Mouse (Mus musculus): ENCODE measurements around the gene Frmpd4. TPM values are rescaled to one million over a fixed set of nuclear protein-coding genes. Genes with fewer than 3 reads are reported as not detected.
A peak's percentile ranks its signal among the peaks of the same experiment; 100 is the strongest.

The Frmpd4 gene
- polyA plus RNA-seq, 1 experiment from 2014 or later: 0.03 TPM

DNA sequence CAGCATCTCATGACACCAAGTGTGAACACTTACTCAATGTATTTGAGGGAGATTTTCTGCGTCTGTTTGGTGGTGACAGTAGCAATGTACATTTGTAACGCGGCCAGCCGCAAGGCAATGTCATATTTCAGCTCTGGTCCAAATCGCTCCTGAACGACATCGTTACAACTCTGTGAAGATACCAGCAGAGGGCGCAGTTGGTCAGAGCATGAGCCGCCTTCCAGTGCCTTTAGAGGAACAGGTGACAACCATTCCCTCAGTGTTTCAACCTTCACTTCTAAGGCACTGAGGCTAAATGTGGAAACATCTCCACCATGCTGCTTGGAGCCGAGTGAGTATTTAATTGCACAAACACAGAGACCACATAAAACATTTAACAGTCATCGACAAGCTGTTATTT, 1079.3 kb downstream of the Frmpd4 start:
- no peak overlapping the region for H3K4me3 ChIP-seq (ENCODE audit: low read depth, low read length)
- no peak overlapping the region for H3K9ac ChIP-seq
- H3K36me3 ChIP-seq (ENCODE audit: insufficient read depth): no peaks in the 10 kb centered on the region
- peak; percentile 75 for TF ChIP-seq CTCF (IDR thresholded peaks at IDR 0.05; ENCODE audit: low read depth)
- H3K4me1 ChIP-seq (ENCODE audit: insufficient read depth): no peaks in the 10 kb centered on the region
- no peak overlapping the region for H3K4me2 ChIP-seq
- WGBS: 22% methylated on average over 11 of the region's 11 CpGs
- no peak overlapping the region for H3K27ac ChIP-seq (ENCODE audit: low read depth)
- no peaks in the 10 kb centered on the region for H3K9me3 ChIP-seq (ENCODE audit: low read depth, low read length)
- ATAC-seq (ENCODE audit: insufficient read depth) (peak; percentile 44; the same call in 1 of the 2 replicates), DNase-seq (peak; percentile 82)
- no peaks in the 10 kb centered on the region for H3K27me3 ChIP-seq (ENCODE audit: insufficient read depth, low read length)

DNA sequence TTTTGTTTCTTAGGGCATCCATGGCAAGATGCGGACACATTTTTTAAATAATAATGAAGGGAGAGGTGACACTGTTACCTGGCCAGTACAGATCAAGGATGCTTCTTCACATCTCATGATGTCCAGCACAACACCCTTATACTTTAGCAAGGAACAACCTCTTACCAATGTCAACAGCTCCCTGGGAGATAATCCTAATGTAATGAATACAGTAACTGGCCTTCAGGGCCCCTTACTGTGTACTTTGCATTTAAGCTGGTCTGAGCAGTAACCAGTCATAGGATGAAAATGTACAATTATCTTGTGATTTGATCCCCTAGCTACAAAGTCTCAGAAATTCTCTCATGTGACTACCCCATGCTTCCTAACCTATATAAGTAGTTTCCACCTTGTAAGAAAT, 1084.8 kb downstream of the Frmpd4 start:
- H3K4me2 ChIP-seq: no peak overlapping the region
- ATAC-seq (ENCODE audit: insufficient read depth) (no peak), DNase-seq (no peak)
- no peak overlapping the region for H3K27ac ChIP-seq (ENCODE audit: low read depth)
- H3K9me3 ChIP-seq (ENCODE audit: low read depth, low read length): no peaks in the 10 kb centered on the region
- H3K4me1 ChIP-seq (ENCODE audit: insufficient read depth): no peaks in the 10 kb centered on the region
- no peak overlapping the region for H3K4me3 ChIP-seq (ENCODE audit: low read depth, low read length)
- no peak for TF ChIP-seq CTCF (IDR thresholded peaks at IDR 0.05; ENCODE audit: low read depth)
- no peaks in the 10 kb centered on the region for H3K27me3 ChIP-seq (ENCODE audit: insufficient read depth, low read length)
- no peaks in the 10 kb centered on the region for H3K36me3 ChIP-seq (ENCODE audit: insufficient read depth)
- no peak overlapping the region for H3K9ac ChIP-seq
- WGBS: 92% methylated on average over 1 of the region's 1 CpGs

DNA sequence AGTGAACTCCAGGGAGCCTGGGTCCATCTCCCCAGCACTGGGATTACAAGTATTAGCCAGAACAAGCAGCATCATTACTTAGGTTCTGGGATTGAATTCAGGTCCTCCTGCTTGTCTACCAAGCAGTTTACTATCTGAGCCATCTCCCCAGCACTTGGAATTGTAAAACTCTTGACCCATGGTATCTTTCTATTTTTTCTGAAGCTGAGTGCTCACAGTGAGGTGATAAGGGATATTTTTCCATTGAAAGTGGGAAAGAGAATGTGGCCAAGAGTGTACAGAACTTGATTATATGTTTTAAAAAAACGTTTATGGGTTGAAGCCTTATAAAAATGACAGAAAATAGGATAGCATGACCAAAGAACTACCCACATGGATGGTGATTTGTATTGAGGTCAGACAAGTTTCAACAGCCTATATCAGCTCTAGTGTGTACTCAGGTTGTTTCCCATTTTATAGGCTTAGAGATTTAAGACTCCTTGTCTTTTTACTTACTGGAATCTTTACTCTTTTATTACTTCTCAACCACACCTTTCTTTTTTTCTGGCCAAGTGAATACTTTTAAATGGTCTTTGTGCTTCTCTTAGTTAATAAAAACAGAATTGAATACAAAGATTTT, 1085.3 kb downstream of the Frmpd4 start:
- 30% methylated on average over 1 of the region's 1 CpGs for WGBS
- Histone ChIP-seq H3K9me3 (ENCODE audit: low read depth, low read length) (no peaks in the 10 kb centered on the region), H3K4me1 (ENCODE audit: insufficient read depth) (no peaks in the 10 kb centered on the region), H3K27me3 (ENCODE audit: insufficient read depth, low read length) (no peaks in the 10 kb centered on the region), H3K36me3 (ENCODE audit: insufficient read depth) (no peaks in the 10 kb centered on the region), H3K4me2 (no peak overlapping the region), H3K9ac (no peak overlapping the region), H3K4me3 (ENCODE audit: low read depth, low read length) (no peak overlapping the region), H3K27ac (ENCODE audit: low read depth) (no peak overlapping the region)
- ATAC-seq (ENCODE audit: insufficient read depth): no peak
- DNase-seq: no peak
- no peak for TF ChIP-seq CTCF (IDR thresholded peaks at IDR 0.05; ENCODE audit: low read depth)

DNA sequence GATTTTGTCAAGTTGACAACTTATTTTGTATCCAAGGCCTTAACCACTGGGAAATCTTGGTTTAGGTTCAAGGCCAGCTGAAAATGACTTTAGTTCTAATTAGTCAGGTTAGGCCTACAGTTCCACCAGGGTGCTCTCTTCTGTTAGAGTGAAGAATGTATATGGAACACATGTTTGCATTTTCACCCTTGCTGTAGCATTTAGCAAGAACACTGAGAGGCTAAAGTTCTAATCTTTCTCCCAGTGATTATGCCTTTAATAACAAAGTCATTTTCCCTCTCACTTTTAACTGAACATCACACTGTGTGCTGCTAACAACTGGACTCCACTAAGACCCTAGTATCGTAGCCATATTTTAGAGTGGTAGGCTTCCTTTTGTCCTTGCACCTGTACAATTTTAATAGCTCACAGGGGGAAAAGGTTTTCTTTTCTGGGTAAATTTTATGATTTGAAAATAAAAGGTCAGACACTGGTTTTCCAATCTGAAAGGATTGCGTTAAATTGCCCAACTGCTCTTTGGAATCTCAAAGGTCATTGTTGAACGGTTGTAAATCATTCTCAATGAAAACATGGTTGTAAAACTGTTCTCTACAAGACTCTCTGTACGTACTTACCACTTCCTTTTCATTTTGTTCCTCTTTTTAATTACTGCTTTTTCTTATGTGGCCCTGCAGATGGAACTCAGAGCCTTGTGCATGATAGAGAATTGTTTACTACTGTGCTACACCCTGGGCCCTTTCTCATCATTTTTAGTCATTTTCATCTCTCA, 1093.4 kb downstream of the Frmpd4 start:
- no peaks in the 10 kb centered on the region for H3K36me3 ChIP-seq (ENCODE audit: insufficient read depth)
- DNase-seq (no peak), ATAC-seq (ENCODE audit: insufficient read depth) (no peak)
- H3K4me2 ChIP-seq: no peak overlapping the region
- no peaks in the 10 kb centered on the region for H3K9me3 ChIP-seq (ENCODE audit: low read depth, low read length)
- TF ChIP-seq CTCF (IDR thresholded peaks at IDR 0.05; ENCODE audit: low read depth): no peak
- no peaks in the 10 kb centered on the region for H3K27me3 ChIP-seq (ENCODE audit: insufficient read depth, low read length)
- no peak overlapping the region for H3K9ac ChIP-seq
- no peak overlapping the region for H3K27ac ChIP-seq (ENCODE audit: low read depth)
- no peak overlapping the region for H3K4me3 ChIP-seq (ENCODE audit: low read depth, low read length)
- 69% methylated on average over 4 of the region's 4 CpGs for WGBS
- no peaks in the 10 kb centered on the region for H3K4me1 ChIP-seq (ENCODE audit: insufficient read depth)

DNA sequence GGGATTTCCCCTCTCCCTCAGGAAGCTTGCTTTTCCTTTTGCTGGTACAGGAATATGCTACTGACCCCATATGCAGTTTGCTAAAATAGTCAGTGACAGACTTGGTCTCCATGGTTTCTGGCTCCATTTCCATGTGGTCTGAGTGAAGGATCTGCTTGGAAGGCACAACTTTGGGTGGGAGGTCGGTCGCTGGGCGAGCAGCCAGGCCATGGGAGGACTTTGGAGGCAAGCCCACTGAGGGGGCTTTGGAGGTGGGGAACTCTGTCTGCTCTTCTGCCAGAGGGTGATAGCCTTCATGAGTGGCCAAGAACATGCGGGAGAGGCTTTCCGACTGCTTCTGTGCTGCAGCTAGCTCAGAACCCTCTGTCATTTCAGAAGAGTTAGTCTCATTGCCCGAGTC, 1099.4 kb downstream of the Frmpd4 start:
- Histone ChIP-seq H3K4me2 (no peak overlapping the region), H3K36me3 (ENCODE audit: insufficient read depth) (no peaks in the 10 kb centered on the region), H3K4me3 (ENCODE audit: low read depth, low read length) (no peak overlapping the region), H3K27me3 (ENCODE audit: insufficient read depth, low read length) (no peaks in the 10 kb centered on the region), H3K27ac (ENCODE audit: low read depth) (no peak overlapping the region), H3K4me1 (ENCODE audit: insufficient read depth) (no peaks in the 10 kb centered on the region), H3K9ac (no peak overlapping the region), H3K9me3 (ENCODE audit: low read depth, low read length) (no peaks in the 10 kb centered on the region)
- ATAC-seq (ENCODE audit: insufficient read depth): peak; percentile 44; the same call in 1 of the 2 replicates
- 75% methylated on average over 6 of the region's 6 CpGs for WGBS
- no peak for TF ChIP-seq CTCF (IDR thresholded peaks at IDR 0.05; ENCODE audit: low read depth)
- DNase-seq: peak; percentile 46

DNA sequence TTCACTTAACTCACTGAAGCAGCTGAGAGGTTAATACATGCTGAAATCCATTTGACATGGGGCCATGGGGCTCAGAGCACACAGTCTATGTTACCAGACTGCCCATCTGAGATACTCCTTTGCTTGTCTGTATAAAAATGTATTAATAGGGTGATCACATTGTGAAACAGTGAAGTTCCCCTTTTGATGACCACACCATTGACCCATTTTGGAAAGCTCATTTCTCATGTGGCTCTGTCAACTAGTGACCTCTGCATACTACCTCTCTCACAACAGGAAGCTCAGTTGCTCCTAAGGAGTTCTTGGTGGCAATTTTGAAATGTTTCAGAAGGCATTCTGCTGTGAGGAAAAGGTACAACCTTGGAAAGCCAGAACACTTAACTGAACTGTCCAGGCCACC, 1142.1 kb downstream of the Frmpd4 start:
- H3K4me3 ChIP-seq (ENCODE audit: low read depth, low read length): no peak overlapping the region
- ATAC-seq (ENCODE audit: insufficient read depth) (no peak), DNase-seq (no peak)
- no peaks in the 10 kb centered on the region for H3K9me3 ChIP-seq (ENCODE audit: low read depth, low read length)
- H3K36me3 ChIP-seq (ENCODE audit: insufficient read depth): no peaks in the 10 kb centered on the region
- no peak for TF ChIP-seq CTCF (IDR thresholded peaks at IDR 0.05; ENCODE audit: low read depth)
- no peak overlapping the region for H3K27ac ChIP-seq (ENCODE audit: low read depth)
- H3K9ac ChIP-seq: no peak overlapping the region
- no peaks in the 10 kb centered on the region for H3K4me1 ChIP-seq (ENCODE audit: insufficient read depth)
- no peaks in the 10 kb centered on the region for H3K27me3 ChIP-seq (ENCODE audit: insufficient read depth, low read length)
- H3K4me2 ChIP-seq: no peak overlapping the region

DNA sequence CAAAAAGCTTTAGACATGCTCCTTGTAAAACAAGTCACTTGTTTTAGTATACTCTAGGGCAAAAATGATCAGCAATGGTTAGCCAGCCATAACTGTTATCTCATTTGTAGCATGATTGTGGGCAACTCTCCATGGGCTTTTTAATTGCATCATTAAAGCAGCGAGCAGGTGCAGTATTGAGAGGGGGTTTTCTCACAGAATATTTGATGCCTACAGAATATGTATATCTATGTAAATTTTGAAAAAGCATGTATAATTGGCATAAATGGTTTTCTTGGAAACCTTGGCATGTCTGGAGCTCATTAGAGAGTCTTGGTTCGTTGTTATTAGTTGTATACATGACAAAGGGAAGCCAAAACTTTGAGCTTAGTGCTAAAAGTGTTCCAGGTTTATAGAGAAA, 1143.1 kb downstream of the Frmpd4 start:
- no peak for TF ChIP-seq CTCF (IDR thresholded peaks at IDR 0.05; ENCODE audit: low read depth)
- Histone ChIP-seq H3K4me2 (no peak overlapping the region), H3K27ac (ENCODE audit: low read depth) (no peak overlapping the region), H3K36me3 (ENCODE audit: insufficient read depth) (no peaks in the 10 kb centered on the region), H3K4me1 (ENCODE audit: insufficient read depth) (no peaks in the 10 kb centered on the region), H3K9me3 (ENCODE audit: low read depth, low read length) (no peaks in the 10 kb centered on the region), H3K9ac (no peak overlapping the region), H3K4me3 (ENCODE audit: low read depth, low read length) (no peak overlapping the region), H3K27me3 (ENCODE audit: insufficient read depth, low read length) (no peaks in the 10 kb centered on the region)
- 61% methylated on average over 2 of the region's 2 CpGs for WGBS
- ATAC-seq (ENCODE audit: insufficient read depth) (no peak), DNase-seq (no peak)

Other genes with a start within 250 kb of the Frmpd4 start
- 43.2 and 49.3 TPM in 2 replicates for gene Msl3, start 96.7 kb upstream of the Frmpd4 start, polyA plus RNA-seq (2014; fragmentation: Nextera tagmentation; extraction: Ambion mirVana)
- gene Arhgap6, start 217.9 kb upstream of the Frmpd4 start, polyA plus RNA-seq (2014; fragmentation: Nextera tagmentation; extraction: Ambion mirVana): 20.5 and 21.7 TPM in 2 replicates

Measured in lung, embryonic 14.5 days (tissue).